Mouse (Mus musculus) midbrain, embryonic 16.5 days (tissue): Measurements from ENCODE around the gene Mdga2. TPM values are rescaled to one million over a fixed set of nuclear protein-coding genes. Genes with fewer than 3 reads are reported as not detected.

Experiments used
- ATAC-seq: fragments of 200-750 bp; cut with Nextera tagmentation; 2 replicates; pipeline ENCODE4 v1.8.0; 2017; ENCODE audit warnings: moderate TSS enrichment
- H3K27ac ChIP-seq: fragments of 300-500 bp; sonication (generic); 2 replicates; pipeline ENCODE4 v1.5.1; 2014; ENCODE audit warnings: mild to moderate bottlenecking, low read length, mixed read lengths
- H3K27me3 ChIP-seq: fragments of 300-500 bp; sonication (generic); 2 replicates; pipeline ENCODE4 v1.6.1; 2014; ENCODE audit warnings: low read depth, low read length, mixed read lengths; ENCODE audit not compliant: control insufficient read depth, insufficient read depth
- H3K36me3 ChIP-seq: fragments of 300-500 bp; sonication (generic); 2 replicates; pipeline ENCODE4 v1.6.1; 2014; ENCODE audit warnings: mild to moderate bottlenecking, low read length, moderate library complexity, mixed read lengths; ENCODE audit not compliant: control insufficient read depth, insufficient read depth
- H3K4me1 ChIP-seq: fragments of 300-500 bp; sonication (generic); 2 replicates; pipeline ENCODE4 v1.6.1; 2014; ENCODE audit warnings: mild to moderate bottlenecking, low read length, mixed read lengths; ENCODE audit not compliant: control insufficient read depth, insufficient read depth
- H3K4me2 ChIP-seq: fragments of 300-500 bp; sonication (generic); 2 replicates; pipeline ENCODE4 v1.6.1; 2014; ENCODE audit warnings: mild to moderate bottlenecking, low read length, mixed read lengths
- H3K4me3 ChIP-seq: fragments of 300-500 bp; sonication (generic); 2 replicates; pipeline ENCODE4 v1.5.1; 2014; ENCODE audit warnings: low read depth, mild to moderate bottlenecking, low read length, moderate library complexity, mixed read lengths
- H3K9ac ChIP-seq: fragments of 300-500 bp; sonication (generic); 2 replicates; pipeline ENCODE4 v1.6.1; 2014; ENCODE audit warnings: low read depth, low read length, mixed read lengths
- H3K9me3 ChIP-seq: fragments of 300-500 bp; sonication (generic); replicated peaks from 2 replicates; pipeline ENCODE4 v1.6.1; 2014; ENCODE audit warnings: mild to moderate bottlenecking, low read length, mixed read lengths; ENCODE audit not compliant: control insufficient read depth, poor library complexity, severe bottlenecking
- WGBS: fragments of 180-500 bp; shearing (Covaris S2); extraction: QIAGEN DNeasy Blood & Tissue Kit; methylation state at CpG from one replicate; pipeline ENCODE4 v1.1.7; 2014; 5-methylcytosine and 5-hydroxymethylcytosine counted together
- polyA plus RNA-seq: library from polyadenylated mRNA; unstranded; fragments of >200 nt; fragmentation: Nextera tagmentation; extraction: Ambion mirVana; gene quantifications from 2 replicates; pipeline ENCODE4 v1.2.1, GENCODE M21; 2015

The Mdga2 gene
- polyA plus RNA-seq, 1 experiment from 2014 or later = 42.2 TPM

- H3K4me3 ChIP-seq = no peak overlapping the region
- no peaks in the 10 kb centered on the region for H3K9me3 ChIP-seq
- ATAC-seq = peak; percentile 56; the same call in 1 of the 2 replicates
- H3K4me2 ChIP-seq = no peak overlapping the region
- no peaks in the 10 kb centered on the region for H3K27me3 ChIP-seq
- peaks cover 5% of the 10 kb centered on the region; the same call in 1 of the 2 replicates for H3K4me1 ChIP-seq
- no peak overlapping the region for H3K27ac ChIP-seq
- H3K9ac ChIP-seq = no peak overlapping the region
- WGBS = 50% methylated on average over 1 of the region's 1 CpGs
- H3K36me3 ChIP-seq = no peaks in the 10 kb centered on the region
These were observed 333.7 kb downstream of the Mdga2 start for GRCm38 (mm10) chr12:66888636-66889035.

GRCm38 (mm10) chr12:66866199-66866598 is 356.1 kb downstream of the Mdga2 start:
- 89% methylated on average over 3 of the region's 3 CpGs for WGBS
- Histone ChIP-seq H3K4me1 (no peaks in the 10 kb centered on the region), H3K36me3 (no peaks in the 10 kb centered on the region), H3K27me3 (no peaks in the 10 kb centered on the region), H3K4me3 (no peak overlapping the region), H3K4me2 (no peak overlapping the region), H3K9ac (no peak overlapping the region), H3K27ac (no peak overlapping the region), H3K9me3 (no peaks in the 10 kb centered on the region)
- ATAC-seq = no peak

GRCm38 (mm10) chr12:66853167-66853566 is 369.2 kb downstream of the Mdga2 start:
- WGBS = 25% methylated on average over 3 of the region's 3 CpGs
- no peak overlapping the region for H3K27ac ChIP-seq
- no peaks in the 10 kb centered on the region for H3K9me3 ChIP-seq
- no peak overlapping the region for H3K9ac ChIP-seq
- H3K4me1 ChIP-seq = no peaks in the 10 kb centered on the region
- H3K4me2 ChIP-seq = no peak overlapping the region
- no peaks in the 10 kb centered on the region for H3K27me3 ChIP-seq
- no peak overlapping the region for H3K4me3 ChIP-seq
- no peak for ATAC-seq
- H3K36me3 ChIP-seq = no peaks in the 10 kb centered on the region

GRCm38 (mm10) chr12:66840336-66840735 is 382.0 kb downstream of the Mdga2 start:
- Histone ChIP-seq H3K4me3 (no peak overlapping the region), H3K36me3 (no peaks in the 10 kb centered on the region), H3K27me3 (no peaks in the 10 kb centered on the region), H3K27ac (no peak overlapping the region), H3K9me3 (no peaks in the 10 kb centered on the region), H3K4me2 (no peak overlapping the region), H3K9ac (no peak overlapping the region), H3K4me1 (no peaks in the 10 kb centered on the region)
- WGBS = 52% methylated on average over 3 of the region's 3 CpGs
- ATAC-seq = no peak

GRCm38 (mm10) chr12:66755653-66756052 is 466.7 kb downstream of the Mdga2 start:
- Histone ChIP-seq H3K9ac (no peak overlapping the region), H3K36me3 (no peaks in the 10 kb centered on the region), H3K4me1 (no peaks in the 10 kb centered on the region), H3K9me3 (no peaks in the 10 kb centered on the region), H3K4me2 (no peak overlapping the region), H3K4me3 (no peak overlapping the region), H3K27ac (no peak overlapping the region), H3K27me3 (no peaks in the 10 kb centered on the region)
- no peak for ATAC-seq

- H3K4me3 ChIP-seq = no peak overlapping the region
- no peaks in the 10 kb centered on the region for H3K4me1 ChIP-seq
- WGBS = 83% methylated on average over 3 of the region's 3 CpGs
- H3K9me3 ChIP-seq = no peaks in the 10 kb centered on the region
- H3K27me3 ChIP-seq = no peaks in the 10 kb centered on the region
- H3K4me2 ChIP-seq = no peak overlapping the region
- no peak for ATAC-seq
- H3K9ac ChIP-seq = no peak overlapping the region
- no peaks in the 10 kb centered on the region for H3K36me3 ChIP-seq
- H3K27ac ChIP-seq = no peak overlapping the region
These were observed 487.8 kb downstream of the Mdga2 start for GRCm38 (mm10) chr12:66734536-66734935.

GRCm38 (mm10) chr12:66724474-66724873 is 497.9 kb downstream of the Mdga2 start:
- 19% methylated on average over 2 of the region's 2 CpGs for WGBS
- Histone ChIP-seq H3K4me1 (no peaks in the 10 kb centered on the region), H3K4me2 (no peak overlapping the region), H3K4me3 (no peak overlapping the region), H3K9me3 (no peaks in the 10 kb centered on the region), H3K27me3 (no peaks in the 10 kb centered on the region), H3K36me3 (no peaks in the 10 kb centered on the region), H3K9ac (no peak overlapping the region), H3K27ac (no peak overlapping the region)
- ATAC-seq = no peak

- no peaks in the 10 kb centered on the region for H3K27me3 ChIP-seq
- no peaks in the 10 kb centered on the region for H3K36me3 ChIP-seq
- WGBS = 78% methylated on average over 10 of the region's 10 CpGs
- peaks cover 2% of the 10 kb centered on the region; the same call in 1 of the 2 replicates for H3K4me1 ChIP-seq
- no peak for ATAC-seq
- no peak overlapping the region for H3K9ac ChIP-seq
- H3K9me3 ChIP-seq = no peaks in the 10 kb centered on the region
- no peak overlapping the region for H3K27ac ChIP-seq
- H3K4me2 ChIP-seq = no peak overlapping the region
- H3K4me3 ChIP-seq = no peak overlapping the region
These were observed 514.0 kb downstream of the Mdga2 start for GRCm38 (mm10) chr12:66708334-66708733.

GRCm38 (mm10) chr12:66707431-66707830 is 514.9 kb downstream of the Mdga2 start:
- Histone ChIP-seq H3K4me2 (no peak overlapping the region), H3K4me3 (no peak overlapping the region), H3K4me1 (peaks cover 2% of the 10 kb centered on the region; the same call in 1 of the 2 replicates), H3K27me3 (no peaks in the 10 kb centered on the region), H3K9ac (no peak overlapping the region), H3K9me3 (no peaks in the 10 kb centered on the region), H3K36me3 (no peaks in the 10 kb centered on the region), H3K27ac (no peak overlapping the region)
- ATAC-seq = no peak
- 20% methylated on average over 2 of the region's 2 CpGs for WGBS

GRCm38 (mm10) chr12:66705015-66705414 is 517.3 kb downstream of the Mdga2 start:
- no peak for ATAC-seq
- H3K4me2 ChIP-seq = no peak overlapping the region
- no peaks in the 10 kb centered on the region for H3K36me3 ChIP-seq
- H3K4me3 ChIP-seq = no peak overlapping the region
- H3K4me1 ChIP-seq = peaks cover 2% of the 10 kb centered on the region; the same call in 1 of the 2 replicates
- no peaks in the 10 kb centered on the region for H3K27me3 ChIP-seq
- no peak overlapping the region for H3K9ac ChIP-seq
- H3K27ac ChIP-seq = no peak overlapping the region
- no peaks in the 10 kb centered on the region for H3K9me3 ChIP-seq
